Mouse (Mus musculus) forebrain, embryonic 13.5 days (tissue): Measurements from ENCODE around the gene Camta1. TPM values are rescaled to one million over a fixed set of nuclear protein-coding genes. Genes with fewer than 3 reads are reported as not detected.
"Not testable (repeated sequence)": the region's sequence is repeated elsewhere in the genome, so short reads cannot be mapped to it uniquely, and the experiment has no call there.

Experiments used
- ATAC-seq: fragments of 200-750 bp; cut with Nextera tagmentation; 2 replicates; pipeline ENCODE4 v1.8.0; 2017
- H3K27ac ChIP-seq: fragments of 300-500 bp; sonication (generic); 2 replicates; pipeline ENCODE4 v1.5.1; 2015; ENCODE audit warnings: inconsistent platforms, mild to moderate bottlenecking, moderate library complexity
- H3K27me3 ChIP-seq: fragments of 300-500 bp; sonication (generic); 2 replicates; pipeline ENCODE4 v1.6.1; 2015; ENCODE audit warnings: mild to moderate bottlenecking, inconsistent platforms
- H3K36me3 ChIP-seq: fragments of 300-500 bp; sonication (generic); 2 replicates; pipeline ENCODE4 v1.6.1; 2015; ENCODE audit warnings: mild to moderate bottlenecking, inconsistent platforms; ENCODE audit not compliant: poor library complexity, severe bottlenecking
- H3K4me1 ChIP-seq: fragments of 300-500 bp; sonication (generic); 2 replicates; pipeline ENCODE4 v1.6.1; 2015; ENCODE audit warnings: inconsistent platforms
- H3K4me2 ChIP-seq: fragments of 300-500 bp; sonication (generic); 2 replicates; pipeline ENCODE4 v1.6.1; 2015; ENCODE audit warnings: inconsistent platforms, mild to moderate bottlenecking, moderate library complexity
- H3K4me3 ChIP-seq: fragments of 300-500 bp; sonication (generic); 2 replicates; pipeline ENCODE4 v1.5.1; 2015; ENCODE audit warnings: mild to moderate bottlenecking, inconsistent platforms
- H3K9ac ChIP-seq: fragments of 300-500 bp; sonication (generic); 2 replicates; pipeline ENCODE4 v1.6.1; 2015; ENCODE audit warnings: mild to moderate bottlenecking, inconsistent platforms
- H3K9me3 ChIP-seq: fragments of 300-500 bp; sonication (generic); replicated peaks from 2 replicates; pipeline ENCODE4 v1.6.1; 2016; ENCODE audit warnings: inconsistent platforms
- WGBS: fragments of 180-500 bp; shearing (Covaris S2); methylation state at CpG from one replicate; pipeline ENCODE4 v1.1.7; 2015; 5-methylcytosine and 5-hydroxymethylcytosine counted together
- polyA plus RNA-seq: library from polyadenylated mRNA; unstranded; fragments of >200 nt; fragmentation: Nextera tagmentation; extraction: Ambion mirVana; gene quantifications from 2 replicates; pipeline ENCODE4 v1.2.1, GENCODE M21; 2015

The Camta1 gene
- polyA plus RNA-seq, 1 experiment from 2014 or later: 150 TPM

DNA sequence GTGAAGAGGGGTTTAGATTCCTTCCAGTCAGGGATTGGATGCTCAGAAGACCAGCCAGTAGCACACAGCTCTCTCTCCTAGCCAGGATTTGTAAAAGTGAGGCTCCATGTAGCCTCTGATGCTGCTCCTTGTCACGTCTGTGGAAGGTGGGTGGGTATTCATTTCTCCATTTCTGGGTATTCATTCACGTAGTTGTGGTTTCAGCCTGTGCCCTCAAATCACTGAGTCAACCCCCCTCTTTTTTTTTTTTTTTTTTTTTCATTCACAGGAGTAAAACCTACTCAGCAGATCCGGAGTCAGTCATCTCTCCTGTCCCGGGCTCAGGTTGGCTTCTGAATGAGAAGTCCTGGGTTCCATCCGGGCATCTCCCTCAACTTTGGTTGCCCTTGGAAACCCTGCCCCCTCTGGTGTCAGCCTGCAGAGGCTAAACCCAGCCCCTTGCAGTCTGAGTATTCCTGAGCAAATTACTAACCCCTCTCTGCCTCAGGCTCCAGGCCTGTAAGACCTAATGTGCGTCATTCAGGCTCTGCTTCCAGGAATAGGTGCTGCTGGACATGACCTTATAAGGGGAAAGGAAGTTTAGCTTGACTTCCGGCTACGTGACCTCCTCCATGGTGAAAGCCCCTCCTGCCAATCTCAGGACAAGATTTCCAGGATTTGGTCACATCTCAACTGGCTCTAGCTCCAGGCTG lies 944.2 kb downstream of the Camta1 start:
- Histone ChIP-seq H3K4me1 (peaks cover 18% of the 10 kb centered on the region), H3K27me3 (no peaks in the 10 kb centered on the region), H3K9me3 (no peaks in the 10 kb centered on the region), H3K9ac (no peak overlapping the region), H3K27ac (no peak overlapping the region), H3K4me2 (no peak overlapping the region), H3K36me3 (no peaks in the 10 kb centered on the region), H3K4me3 (no peak overlapping the region)
- ATAC-seq: no peak
- 73% methylated on average over 8 of the region's 8 CpGs for WGBS

DNA sequence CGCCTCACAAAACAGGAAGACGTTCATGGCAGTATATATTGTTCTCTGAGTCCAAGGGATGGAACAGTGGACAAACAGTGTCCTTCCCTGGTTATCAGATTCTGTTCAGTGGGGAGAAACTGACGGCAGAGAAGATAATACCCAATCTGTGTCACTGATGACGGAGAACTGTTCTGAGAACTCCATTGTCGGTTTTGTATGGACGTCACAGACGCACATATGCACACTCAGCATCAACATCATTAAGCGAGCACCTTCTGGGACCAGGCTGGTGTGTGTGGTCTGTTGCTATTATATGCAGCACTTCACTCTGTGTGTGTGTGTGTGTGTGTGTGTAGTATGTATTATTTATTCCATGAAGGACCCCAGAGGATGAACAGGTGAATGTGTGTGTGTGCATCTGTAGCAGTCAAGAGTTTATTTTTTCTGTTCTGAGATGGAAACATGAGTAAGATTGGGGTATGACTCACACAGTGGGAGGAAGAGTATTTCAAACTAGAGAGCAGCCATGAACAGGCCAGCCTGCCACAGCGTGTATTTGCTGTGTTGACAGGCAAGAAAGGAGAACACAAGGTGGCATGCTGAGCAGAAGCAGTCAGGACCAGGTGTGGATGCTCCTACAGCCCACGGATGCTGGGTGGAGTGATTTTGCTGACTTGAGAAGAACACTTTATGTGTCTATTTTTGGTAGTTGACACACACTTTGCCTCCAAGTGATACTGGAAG lies 946.3 kb downstream of the Camta1 start:
- Histone ChIP-seq H3K4me2 (peak overlapping the region; percentile 74), H3K27ac (peak overlapping the region; percentile 57; the same call in 1 of the 2 replicates), H3K9ac (peak overlapping the region; percentile 82), H3K4me1 (peaks cover 18% of the 10 kb centered on the region), H3K27me3 (no peaks in the 10 kb centered on the region), H3K4me3 (peak overlapping the region; percentile 69), H3K9me3 (no peaks in the 10 kb centered on the region), H3K36me3 (no peaks in the 10 kb centered on the region)
- WGBS: 44% methylated on average over 10 of the region's 10 CpGs
- ATAC-seq: no peak

DNA sequence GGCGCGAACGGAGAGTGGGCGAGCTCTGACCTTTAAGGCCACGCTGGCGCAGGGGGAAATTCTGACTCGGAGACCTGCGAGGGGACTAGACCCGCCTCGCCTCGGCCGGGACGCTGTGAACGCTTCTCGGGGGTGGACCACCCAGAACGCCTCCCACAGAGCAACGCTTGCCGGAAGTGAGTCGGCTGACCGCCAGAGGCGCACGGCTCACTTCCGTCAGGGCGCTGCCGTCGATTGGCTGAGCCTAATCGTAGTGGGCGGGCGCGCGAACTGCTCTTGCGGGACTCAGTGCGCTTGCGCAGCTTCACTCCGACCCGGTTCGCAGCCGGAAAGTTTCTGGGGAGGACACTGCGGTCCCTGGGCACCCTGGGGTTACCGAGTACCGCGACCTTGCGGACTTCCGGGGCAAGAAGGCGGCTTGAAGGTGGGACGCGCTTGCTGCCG lies 947.4 kb downstream of the Camta1 start, which contains the start of the genes Park7 and Tnfrsf9:
Gene Park7, minus strand, starts transcription at position 148 of the 444 bp plus-strand sequence.
Gene Tnfrsf9, plus strand, starts transcription at position 273 of the 444 bp plus-strand sequence.
- Histone ChIP-seq H3K9me3 (no peaks in the 10 kb centered on the region), H3K4me1 (peaks cover 18% of the 10 kb centered on the region), H3K4me2 (peak within 1 kb of the TSS; percentile 74), H3K36me3 (no peaks in the 10 kb centered on the region), H3K27me3 (no peaks in the 10 kb centered on the region), H3K27ac (peak within 1 kb of the TSS; percentile 78), H3K4me3 (peak within 1 kb of the TSS; percentile 69), H3K9ac (peak within 1 kb of the TSS; percentile 82)
- ATAC-seq: peak; percentile 88
- WGBS: under 1% methylated on average over 47 of the region's 48 CpGs

- H3K4me3 ChIP-seq: peak overlapping the region; percentile 69
- H3K4me2 ChIP-seq: peak overlapping the region; percentile 74
- H3K9me3 ChIP-seq: no peaks in the 10 kb centered on the region
- H3K27ac ChIP-seq: peak overlapping the region; percentile 78
- 19% methylated on average over 12 of the region's 12 CpGs for WGBS
- peak overlapping the region; percentile 82 for H3K9ac ChIP-seq
- H3K27me3 ChIP-seq: no peaks in the 10 kb centered on the region
- no peak for ATAC-seq
- no peaks in the 10 kb centered on the region for H3K36me3 ChIP-seq
- H3K4me1 ChIP-seq: peaks cover 22% of the 10 kb centered on the region
These were observed 947.9 kb downstream of the Camta1 start for GRCm38 (mm10) chr4:150913743-150914142.

DNA sequence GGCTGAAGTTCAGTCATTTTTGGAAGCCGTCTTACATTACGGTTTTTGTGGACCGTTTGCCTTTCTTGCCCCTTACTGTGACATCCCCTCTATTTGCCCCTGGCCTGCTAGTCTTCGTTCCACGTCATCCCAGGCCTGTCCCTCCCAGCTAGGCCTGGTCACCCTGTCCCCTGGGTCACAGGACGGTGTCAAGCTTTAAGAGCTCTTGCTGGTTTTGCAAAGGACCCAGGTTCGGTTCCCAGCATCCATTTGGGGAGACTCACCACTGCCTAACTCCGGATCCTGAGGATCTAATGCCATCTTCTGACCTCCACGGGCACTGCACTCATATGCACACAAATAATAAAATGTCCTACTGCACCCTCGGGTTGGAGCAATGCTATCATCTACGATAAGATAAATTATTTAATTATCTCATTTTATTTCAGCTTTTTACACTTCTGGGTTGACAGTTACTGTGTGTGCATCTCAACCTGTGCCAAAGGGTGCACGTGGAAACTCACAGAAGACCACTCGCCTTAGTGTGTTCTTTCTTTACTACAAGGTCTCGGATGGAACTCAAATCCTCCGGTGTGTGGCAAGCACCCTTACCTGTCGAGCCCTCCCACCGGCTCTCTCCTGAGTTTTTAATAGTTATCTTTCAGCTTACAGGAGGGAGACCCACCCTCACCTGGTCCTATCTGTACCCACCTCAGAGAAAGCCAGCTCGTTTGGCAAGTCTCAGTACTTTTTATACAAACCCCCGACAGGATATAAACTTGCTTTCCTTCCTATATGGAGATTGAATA lies 951.3 kb downstream of the Camta1 start:
- peaks cover 7% of the 10 kb centered on the region for H3K36me3 ChIP-seq
- peaks cover 34% of the 10 kb centered on the region for H3K4me1 ChIP-seq
- no peak for ATAC-seq
- no peaks in the 10 kb centered on the region for H3K27me3 ChIP-seq
- 85% methylated on average over 19 of the region's 19 CpGs for WGBS
- peak overlapping the region; percentile 76 for H3K4me3 ChIP-seq
- no peak overlapping the region for H3K27ac ChIP-seq
- H3K9me3 ChIP-seq: no peaks in the 10 kb centered on the region
- H3K4me2 ChIP-seq: peak overlapping the region; percentile 85
- no peak overlapping the region for H3K9ac ChIP-seq

DNA sequence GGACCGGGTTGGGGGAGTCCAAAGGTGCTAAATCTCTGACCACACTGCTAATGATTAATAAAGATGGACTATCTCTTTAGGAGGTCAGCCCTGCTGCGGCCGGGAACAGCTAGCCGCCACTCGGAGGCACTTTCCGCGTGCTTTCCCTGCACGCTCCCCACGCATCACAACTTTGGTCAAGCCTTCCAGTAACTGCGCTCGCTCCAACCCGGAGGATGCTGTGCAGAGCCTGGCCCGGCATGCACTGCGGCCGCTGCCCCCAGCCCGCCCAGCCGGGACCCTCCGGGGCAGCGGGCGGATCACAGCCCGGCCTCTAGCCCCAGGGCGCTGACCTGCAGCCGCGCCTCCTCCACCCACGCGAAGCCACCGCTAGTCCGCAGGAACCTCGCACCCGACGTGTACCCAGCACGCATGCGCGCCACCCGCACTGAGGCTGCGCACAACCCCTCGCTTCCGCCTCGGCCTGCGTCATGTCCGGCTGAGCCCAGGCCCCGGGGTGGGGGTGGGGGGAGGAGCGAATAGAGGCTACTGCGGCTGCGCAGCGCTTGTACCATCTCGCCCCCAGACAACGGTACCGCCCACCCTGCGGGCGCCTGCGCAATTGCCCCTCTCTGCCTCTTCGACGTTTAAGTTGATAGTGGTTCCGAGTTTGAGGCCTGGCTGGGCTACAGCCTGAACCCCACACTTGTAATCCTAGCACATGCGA lies 952.1 kb downstream of the Camta1 start:
- Histone ChIP-seq H3K4me1 (peaks cover 28% of the 10 kb centered on the region), H3K9ac (peak overlapping the region; percentile 91), H3K27me3 (no peaks in the 10 kb centered on the region), H3K9me3 (no peaks in the 10 kb centered on the region), H3K4me3 (peak overlapping the region; percentile 76), H3K4me2 (peak overlapping the region; percentile 85), H3K36me3 (peaks cover 12% of the 10 kb centered on the region), H3K27ac (peak overlapping the region; percentile 79)
- WGBS: under 1% methylated on average over 54 of the region's 56 CpGs
- peak; percentile 93 for ATAC-seq

- H3K27me3 ChIP-seq, H3K27ac ChIP-seq, H3K9me3 ChIP-seq, H3K9ac ChIP-seq, ATAC-seq: not testable (repeated sequence)
- WGBS: 77% methylated on average over 5 of the region's 5 CpGs
- H3K36me3 ChIP-seq: peaks cover 20% of the 10 kb centered on the region
- peaks cover 24% of the 10 kb centered on the region for H3K4me1 ChIP-seq
- peak overlapping the region; percentile 76; the same call in 1 of the 2 replicates for H3K4me3 ChIP-seq
- peak overlapping the region; percentile 85 for H3K4me2 ChIP-seq
These were observed 953.2 kb downstream of the Camta1 start for GRCm38 (mm10) chr4:150908512-150908911.

DNA sequence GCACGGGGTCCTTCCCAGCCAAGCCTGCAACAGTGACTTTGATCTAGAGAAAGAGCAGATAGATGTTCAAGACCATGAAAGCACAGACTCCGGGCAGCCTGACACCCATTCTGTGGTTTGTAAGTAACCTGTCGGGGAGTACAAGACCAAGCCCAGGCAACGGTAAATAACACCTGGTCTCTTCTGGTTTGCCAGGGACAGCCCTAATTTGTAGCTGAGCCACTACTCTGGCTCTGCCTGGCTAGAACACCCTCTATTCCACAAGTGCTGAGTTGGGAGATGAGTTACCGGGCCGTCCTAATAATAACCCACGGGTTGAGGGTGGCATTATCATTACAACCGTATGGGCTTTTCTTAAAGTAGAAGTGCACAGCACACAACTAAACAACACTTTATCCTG lies 954.6 kb downstream of the Camta1 start:
- Histone ChIP-seq H3K4me2 (no peak overlapping the region), H3K9me3 (no peaks in the 10 kb centered on the region), H3K4me1 (peaks cover 19% of the 10 kb centered on the region), H3K27ac (no peak overlapping the region), H3K36me3 (peaks cover 35% of the 10 kb centered on the region), H3K9ac (no peak overlapping the region), H3K27me3 (no peaks in the 10 kb centered on the region), H3K4me3 (no peak overlapping the region)
- WGBS: 92% methylated on average over 8 of the region's 8 CpGs
- no peak for ATAC-seq

DNA sequence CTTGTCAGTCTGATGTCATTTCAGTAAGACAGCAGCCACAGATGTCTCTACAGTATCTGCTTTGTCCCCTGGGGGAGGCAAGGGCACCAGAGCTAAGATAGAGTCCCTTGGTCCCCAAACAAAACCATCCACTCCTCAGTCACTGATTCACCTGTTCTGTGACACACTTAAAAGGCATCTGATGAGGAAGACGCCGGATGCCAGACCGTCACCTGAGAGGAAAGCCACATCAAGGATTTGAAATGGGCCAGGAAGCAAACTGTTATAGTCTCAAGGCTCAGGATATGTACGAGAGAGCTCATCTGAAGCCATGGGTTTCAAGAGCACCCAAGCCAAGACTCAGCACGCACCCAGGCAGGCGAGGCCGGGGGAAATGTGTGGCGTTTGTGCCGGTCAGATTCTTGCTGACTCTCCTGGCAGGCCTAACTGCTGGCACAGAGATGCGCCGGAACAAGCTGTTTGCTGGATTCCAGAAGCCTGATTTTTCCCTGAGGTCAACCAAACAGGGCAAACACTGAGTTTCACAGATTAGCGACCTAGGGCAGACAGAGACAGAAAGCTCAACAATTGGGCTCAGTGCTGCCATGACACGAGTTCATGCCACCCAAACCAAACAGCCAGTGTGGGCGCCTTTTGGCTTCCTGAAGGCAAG lies 958.5 kb downstream of the Camta1 start:
- no peak for ATAC-seq
- WGBS: 96% methylated on average over 14 of the region's 14 CpGs
- no peak overlapping the region for H3K4me3 ChIP-seq
- H3K27ac ChIP-seq: no peak overlapping the region
- no peaks in the 10 kb centered on the region for H3K9me3 ChIP-seq
- H3K4me2 ChIP-seq: no peak overlapping the region
- no peak overlapping the region for H3K9ac ChIP-seq
- peaks cover 71% of the 10 kb centered on the region for H3K36me3 ChIP-seq
- peaks cover 10% of the 10 kb centered on the region for H3K4me1 ChIP-seq
- H3K27me3 ChIP-seq: no peaks in the 10 kb centered on the region

DNA sequence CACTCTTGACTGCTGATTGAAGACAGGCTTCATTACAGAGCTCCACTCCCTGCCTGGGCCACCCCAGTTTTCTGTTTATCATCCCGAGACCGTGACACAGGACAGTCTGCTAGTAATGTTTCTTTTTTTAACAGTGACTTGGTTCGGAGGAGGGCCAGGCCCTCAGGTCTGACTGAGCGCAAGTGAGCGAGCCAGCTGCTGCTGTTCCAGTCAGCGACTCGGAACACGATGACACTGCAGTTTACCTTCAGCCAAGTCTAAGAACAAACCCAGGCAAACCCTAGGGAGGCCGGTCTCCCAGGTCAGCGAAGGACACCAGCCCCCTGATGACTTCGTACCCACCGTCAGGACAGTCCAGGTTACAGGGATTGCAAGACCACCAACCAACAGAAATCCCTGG lies 959.6 kb downstream of the Camta1 start:
- Histone ChIP-seq H3K27ac (no peak overlapping the region), H3K4me2 (no peak overlapping the region), H3K9ac (no peak overlapping the region), H3K9me3 (no peaks in the 10 kb centered on the region), H3K4me3 (no peak overlapping the region), H3K4me1 (no peaks in the 10 kb centered on the region), H3K27me3 (no peaks in the 10 kb centered on the region), H3K36me3 (peaks cover 82% of the 10 kb centered on the region)
- no peak for ATAC-seq
- 90% methylated on average over 12 of the region's 12 CpGs for WGBS

DNA sequence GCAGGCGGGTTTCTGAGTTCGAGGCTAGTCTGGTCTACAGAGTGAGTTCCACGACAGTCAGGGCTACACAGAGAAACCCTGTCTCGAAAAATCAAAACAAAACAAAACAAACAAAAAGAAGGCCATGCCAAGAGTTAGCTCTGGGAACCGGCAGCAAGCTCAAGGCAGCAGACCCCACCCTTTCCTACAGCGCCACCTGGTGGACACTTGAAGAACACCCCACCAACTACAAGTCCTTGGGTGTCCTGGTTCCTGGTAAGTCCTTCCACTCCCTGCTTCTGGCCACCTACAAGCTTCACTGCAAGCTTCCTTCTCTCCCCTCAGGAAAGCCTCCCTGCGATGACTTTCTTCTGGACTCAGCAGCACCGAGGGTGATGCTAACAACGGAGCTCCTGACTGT lies 960.0 kb downstream of the Camta1 start:
- no peak overlapping the region for H3K27ac ChIP-seq
- no peak overlapping the region for H3K4me2 ChIP-seq
- ATAC-seq: no peak
- H3K4me1 ChIP-seq: no peaks in the 10 kb centered on the region
- no peak overlapping the region for H3K4me3 ChIP-seq
- H3K27me3 ChIP-seq: no peaks in the 10 kb centered on the region
- WGBS: 54% methylated on average over 9 of the region's 9 CpGs
- H3K9me3 ChIP-seq: no peaks in the 10 kb centered on the region
- peaks cover 86% of the 10 kb centered on the region for H3K36me3 ChIP-seq
- H3K9ac ChIP-seq: no peak overlapping the region
